Mouse (Mus musculus) yolk sac, embryonic 10.5 days (tissue): ENCODE measurements around the gene Gngt2.
A peak's percentile ranks its signal among the peaks of the same experiment; 100 is the strongest.
"Not testable (repeated sequence)": the region's sequence is repeated elsewhere in the genome, so short reads cannot be mapped to it uniquely, and the experiment has no call there.

Experiments used
- DNase-seq: peaks from one replicate; pipeline ENCODE4 v3.0.0-alpha.2; 2017; ENCODE audit warnings: low spot score

Gngt2 gene

DNA sequence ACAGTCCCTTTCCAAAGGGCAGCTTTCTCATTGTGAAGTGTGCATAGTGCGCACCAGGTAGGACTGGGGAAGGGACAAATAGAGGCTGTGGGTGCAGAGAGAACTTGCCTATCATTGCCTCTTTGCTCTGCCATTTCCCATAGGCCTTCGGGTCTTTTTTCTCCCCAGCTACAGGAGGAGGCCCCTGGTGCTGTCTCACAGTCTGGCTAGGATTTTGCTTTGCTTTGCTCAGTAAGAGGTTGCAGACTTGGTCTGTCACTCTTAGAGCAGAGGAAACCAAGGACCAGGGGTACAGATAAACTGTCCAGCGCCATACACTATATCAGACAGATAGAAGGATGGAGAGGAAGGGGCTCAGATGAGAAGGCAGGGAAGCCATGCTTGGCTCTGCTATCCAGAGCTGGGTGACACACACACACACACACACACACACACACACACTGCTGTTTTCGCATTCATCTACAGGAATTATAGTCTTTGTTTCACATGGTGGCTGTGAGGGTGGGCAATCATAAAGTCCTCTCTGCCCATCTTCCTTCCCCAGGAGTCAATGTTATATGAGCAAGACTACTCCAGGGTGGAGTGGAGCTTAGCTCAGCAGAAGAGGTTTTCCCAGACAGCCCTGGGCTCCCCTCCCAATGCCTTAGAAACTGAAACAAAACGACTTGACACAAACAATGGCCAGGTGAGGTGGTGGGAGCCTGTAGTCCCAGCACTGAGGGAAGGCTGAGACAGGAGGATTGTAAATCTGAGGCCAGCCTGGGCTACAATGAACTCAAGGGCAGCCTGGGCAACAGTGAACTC lies 3.9 kb downstream of the Gngt2 start:
- DNase-seq: no peak

DNA sequence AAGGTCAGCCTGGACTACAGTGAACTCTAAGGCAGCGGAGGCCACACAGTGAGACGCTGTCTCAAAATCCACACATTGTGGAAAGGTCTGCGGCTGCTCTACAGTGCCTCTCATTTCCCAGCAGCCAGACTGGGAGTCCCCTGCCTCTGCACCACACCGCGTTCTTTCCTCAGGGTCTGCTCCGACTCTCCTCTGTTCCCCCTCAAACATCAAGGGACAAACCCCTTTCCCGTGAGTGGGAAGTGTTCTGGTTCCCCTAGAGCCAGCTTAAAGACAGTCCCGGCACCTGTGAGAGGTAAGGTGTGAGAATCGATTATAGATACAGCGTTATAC lies 4.4 kb downstream of the Gngt2 start:
- no peak for DNase-seq

DNA sequence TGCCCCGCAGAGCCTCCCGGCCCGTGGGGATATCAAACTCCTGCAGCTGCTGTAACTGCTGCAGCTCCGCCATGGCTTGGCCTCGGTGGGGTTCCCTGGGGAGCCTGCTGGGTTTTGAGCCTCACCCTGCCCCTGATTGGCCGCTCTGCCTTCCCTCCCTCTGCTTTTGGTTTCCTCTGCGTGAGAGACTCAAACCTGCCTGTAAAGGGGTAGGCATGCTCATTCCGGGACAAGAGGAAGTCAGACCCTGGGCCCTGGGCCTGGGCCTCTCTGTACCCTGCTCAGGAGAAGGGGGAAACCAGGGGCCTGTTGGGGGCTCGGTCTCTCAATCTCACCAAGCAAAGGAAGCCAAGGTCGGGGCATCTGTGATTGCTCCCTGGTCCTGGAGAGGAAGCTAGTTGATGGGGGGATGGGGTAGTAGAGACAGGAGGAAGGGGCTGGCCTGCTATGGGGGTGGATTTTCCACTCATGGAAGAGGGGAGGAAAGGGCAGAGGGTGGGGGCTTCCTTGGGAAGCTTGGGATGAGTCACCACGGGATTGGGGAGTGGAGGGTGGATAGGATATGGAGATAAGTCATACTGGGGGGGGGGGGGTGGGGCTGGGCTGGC lies 5.2 kb downstream of the Gngt2 start, which contains the start of gene Abi3:
Gene Abi3 (minus strand): TSS at position 403 of the 608 bp plus-strand sequence.
- DNase-seq: no peak

DNA sequence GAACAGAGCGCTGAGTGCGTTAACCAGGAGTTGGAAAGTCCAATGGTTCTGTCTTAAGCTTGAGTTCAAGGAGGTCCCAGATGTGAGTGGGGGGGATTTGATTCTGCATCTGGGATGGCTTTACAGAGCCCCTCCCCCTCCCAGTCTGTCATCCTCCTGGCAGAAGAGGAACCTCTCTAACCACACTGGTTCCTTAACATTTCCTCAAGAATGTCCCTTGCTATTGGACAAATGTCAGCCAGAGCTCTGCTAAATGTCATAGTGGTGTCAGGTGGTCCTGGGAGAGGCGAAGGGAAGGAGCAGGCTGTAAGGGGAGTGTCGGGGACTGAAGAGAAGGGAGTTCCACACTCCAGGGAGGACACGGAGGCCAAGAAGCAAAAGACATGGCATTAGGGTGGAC lies 5.9 kb downstream of the Gngt2 start:
- no peak for DNase-seq

DNA sequence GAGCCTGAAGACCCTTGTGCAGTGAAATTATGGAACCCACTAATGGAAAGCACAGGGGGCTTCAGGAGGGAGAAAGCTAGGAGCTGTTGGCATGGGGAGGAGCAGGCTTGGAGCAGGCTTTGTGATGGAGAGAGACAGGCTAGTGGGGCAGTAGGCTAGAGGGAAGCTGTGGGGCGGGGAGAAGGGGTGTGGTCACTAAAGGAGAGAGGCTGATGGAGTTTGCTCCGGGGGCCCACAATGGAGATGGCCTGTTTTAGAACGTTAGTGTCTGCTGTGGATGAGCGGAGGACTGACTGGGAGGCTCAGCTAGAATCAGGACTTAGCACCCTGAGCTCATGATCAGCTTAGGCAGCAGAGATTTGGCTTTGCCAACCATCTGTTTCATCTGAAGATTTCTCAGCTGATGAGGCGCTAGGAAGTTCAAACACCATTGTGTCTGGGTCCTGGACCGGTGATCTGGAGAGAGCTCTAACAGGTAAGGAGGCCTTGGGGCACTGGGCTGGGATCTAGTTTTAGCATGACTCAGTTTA lies 6.5 kb downstream of the Gngt2 start:
- no peak for DNase-seq

DNA sequence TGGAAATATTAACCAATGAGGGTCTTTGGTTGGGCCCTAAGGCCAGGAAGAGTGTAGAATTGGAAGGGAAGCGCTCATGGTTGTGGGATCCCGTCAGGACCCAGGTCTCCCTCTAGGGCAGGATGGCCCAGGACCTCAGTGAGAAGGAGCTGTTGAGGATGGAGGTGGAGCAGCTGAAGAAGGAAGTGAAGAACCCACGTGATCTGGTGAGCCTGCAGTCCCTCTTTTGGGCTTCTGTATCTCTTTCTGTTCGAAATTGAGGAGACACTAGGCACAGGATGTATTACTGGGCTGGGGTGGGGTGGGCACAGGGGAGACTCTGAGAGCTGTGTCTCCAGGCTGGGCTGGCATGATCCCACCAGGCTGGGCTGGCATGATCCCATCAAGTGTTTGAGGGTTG lies 7.9 kb downstream of the Gngt2 start:
- no peak for DNase-seq

DNA sequence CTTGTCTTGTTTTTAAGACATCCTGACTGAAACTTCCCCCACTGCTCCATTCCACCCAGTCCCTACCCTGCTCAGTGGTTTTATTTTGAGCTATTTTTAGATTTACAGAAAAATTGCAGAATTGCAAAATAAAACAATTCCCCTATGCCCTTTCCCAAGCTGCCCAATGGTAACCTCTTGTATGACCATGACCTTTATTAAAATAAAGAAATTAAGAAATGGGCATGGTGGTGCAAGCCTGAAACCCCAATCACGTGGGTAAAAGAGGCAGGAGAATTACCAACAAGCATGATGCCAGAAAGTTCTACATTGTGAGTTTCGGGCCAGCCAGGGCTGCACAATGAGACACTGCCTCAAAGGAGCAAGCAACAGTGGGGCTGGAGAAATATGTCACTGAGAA lies 13.9 kb downstream of the Gngt2 start:
- DNase-seq: no peak

DNA sequence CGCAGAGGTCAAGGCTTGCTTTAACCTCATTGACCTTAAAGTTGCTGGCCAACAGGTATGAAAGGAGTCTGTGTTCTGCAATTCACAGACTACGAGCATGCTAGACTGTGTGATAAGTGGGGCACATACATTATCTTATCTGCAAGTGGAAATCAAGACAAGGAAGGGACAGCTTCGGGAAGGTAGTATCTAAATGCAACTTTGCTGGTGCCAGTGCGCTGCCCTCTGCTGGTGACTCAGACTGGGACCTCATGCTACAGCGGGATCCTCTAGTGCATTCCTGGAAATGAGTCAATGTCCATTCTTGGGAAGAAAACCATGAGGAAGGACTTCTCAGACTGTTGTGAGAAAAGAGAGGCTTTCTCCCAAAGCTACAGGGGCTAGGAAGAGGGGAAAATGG lies 16.7 kb downstream of the Gngt2 start:
- DNase-seq: no peak

DNA sequence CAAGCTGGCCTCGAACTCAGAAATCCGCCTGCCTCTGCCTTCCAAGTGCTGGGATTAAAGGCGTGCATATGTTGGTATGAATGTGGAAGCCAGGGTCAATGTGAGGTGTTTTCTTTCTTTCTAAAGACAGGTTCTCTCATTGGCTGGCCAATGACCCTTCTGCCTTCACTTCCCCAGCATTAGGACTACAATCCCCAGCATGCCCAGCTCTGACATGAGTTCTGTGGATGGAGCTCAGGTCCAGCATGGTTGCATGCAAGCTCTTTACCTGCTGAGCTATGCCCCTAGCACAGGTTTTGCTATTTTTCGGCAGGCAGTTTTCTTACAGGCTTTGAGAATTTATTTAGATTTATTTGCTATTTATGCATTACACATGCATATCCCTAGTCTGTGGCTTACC lies 20.3 kb downstream of the Gngt2 start:
- no peak for DNase-seq

DNA sequence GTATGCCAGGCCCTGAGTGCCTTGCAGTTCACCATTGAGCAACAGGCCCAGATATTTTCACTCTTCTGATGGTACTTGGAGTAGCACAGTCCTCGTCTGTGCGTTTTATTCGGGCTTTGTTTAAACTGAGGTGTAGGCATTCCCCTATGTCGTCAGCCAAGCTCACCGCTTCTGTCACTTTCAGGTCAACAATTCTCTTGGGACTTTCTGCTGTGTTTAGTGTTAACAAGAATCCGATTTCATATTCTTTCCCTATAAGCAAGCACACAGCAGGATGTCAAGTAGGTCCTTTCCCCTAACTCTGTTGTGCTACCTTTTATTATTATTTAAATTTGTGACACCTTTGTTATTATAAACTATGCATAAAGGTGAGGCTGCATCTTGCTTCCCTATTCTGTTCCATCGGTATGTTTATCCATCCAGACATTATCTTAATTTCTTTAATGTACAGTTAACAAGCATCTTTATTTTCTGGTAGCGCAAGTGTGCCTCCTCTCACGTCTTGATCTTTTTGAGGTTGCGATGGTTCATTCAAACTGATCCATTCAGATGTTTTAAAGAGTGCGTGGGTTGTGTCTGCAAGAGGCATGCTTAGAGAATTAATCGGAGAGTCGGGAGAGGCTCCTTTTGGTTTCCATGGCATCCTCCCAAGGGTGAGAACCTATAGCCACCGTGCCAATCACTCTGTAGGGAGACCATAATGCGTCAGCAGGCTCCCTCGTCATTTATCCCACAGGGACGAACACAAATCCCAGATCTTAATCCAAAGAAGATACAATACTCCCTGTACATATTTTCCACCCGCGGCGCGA lies 20.9 kb downstream of the Gngt2 start:
- DNase-seq: no peak

DNA sequence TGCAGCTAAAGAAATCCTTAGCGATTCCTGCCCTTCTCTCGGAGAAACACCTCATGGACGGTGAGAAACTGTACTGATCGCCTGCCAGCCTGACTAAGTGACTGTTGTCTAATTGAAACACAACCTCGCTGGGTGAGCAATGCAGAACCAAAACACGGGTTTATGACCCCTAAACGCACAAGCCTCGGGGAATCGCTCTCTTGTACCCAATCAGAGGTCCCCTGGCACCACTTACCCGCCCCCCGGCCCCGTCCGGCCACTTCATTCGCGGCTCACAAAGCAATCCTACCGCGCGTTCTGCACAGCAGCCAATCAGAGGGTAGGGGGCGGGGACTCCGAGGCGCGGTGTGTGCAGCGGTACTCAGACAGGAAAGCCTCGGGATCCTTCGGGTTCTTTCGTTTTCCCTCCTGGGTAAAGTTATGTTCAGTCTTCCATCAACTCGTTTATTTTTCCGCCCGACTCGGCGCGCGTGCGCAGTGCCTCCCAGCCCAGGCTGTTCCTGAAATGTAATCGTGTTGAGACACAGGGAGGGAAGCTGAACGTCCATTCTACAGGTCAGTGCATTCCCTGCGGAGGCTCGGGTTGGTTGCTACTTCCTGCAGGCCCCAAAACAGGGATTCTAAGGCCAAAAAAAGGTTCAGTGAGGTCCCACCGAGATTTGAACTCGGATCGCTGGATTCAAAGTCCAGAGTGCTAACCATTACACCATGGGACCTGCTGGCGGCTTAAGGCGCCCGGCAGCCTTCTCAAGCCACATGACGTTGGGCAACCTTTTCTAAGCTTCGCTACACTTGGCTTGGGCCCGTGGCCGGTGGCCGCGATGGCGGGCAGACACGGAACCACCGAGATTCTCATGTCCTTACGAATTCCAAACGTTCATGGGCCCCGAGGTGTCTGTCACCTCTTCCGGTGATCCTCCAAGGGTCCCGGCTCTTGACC lies 21.8 kb downstream of the Gngt2 start:
- DNase-seq: peak; percentile 99

DNA sequence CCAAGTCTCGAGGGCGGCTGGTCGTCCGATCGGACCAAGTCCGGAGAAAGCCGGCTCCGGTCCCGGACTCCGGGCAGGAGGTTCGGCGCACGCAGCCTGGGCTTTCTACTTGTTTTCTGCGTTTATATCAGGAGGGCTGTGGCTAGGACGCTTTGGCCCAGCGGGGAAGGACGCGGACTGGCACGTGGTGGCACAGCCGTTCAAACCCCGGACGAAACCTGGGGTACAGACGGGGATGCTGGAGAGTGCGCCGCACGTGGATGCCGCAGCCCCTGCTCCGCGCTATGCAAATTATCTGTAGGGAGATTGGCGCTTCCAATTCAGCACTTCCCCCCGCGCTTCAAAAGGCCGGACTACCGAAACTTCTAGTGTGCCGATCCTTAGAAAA lies 22.4 kb downstream of the Gngt2 start:
- peak; percentile 86 for DNase-seq

DNA sequence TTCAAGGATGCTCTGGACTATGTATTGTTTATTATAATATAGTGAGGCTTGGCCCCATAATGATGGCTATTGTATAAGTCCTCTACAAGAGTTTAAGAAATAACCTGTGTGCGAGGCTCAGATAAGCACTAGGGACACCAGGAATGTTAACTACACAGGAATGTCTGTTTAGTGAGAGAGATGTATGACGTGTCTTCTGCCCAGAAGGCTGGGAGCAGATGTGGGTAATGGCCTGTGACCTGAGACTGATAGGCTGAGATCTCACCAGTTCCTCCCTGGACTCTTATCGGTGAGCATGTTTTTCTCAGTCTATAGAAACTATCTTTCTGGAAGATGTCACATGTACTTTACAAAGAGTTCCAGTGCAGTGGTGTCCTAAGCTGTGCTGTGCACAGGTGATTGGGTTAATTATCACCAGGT lies 23.1 kb downstream of the Gngt2 start:
- DNase-seq: peak; percentile 55

DNA sequence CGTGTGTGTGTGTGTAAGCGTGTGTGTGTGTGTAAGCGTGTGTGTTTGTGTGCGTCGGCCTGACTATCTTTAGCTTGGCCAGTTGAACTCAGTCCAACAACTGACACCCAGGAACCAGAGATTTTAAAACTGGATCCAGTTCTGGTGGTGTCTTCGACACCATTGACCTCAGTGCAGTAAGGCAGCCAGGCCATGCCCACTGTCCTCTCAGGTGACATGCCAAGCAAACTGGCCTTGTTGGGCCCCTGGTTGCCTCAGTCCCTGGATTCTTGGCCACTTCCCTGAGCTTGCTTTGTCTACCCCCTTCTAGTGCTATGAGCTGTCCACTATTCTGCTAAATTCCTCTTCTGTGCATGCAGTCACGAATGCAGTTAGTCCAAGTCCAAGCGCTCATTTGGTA lies 24.4 kb downstream of the Gngt2 start:
- no peak for DNase-seq

DNA sequence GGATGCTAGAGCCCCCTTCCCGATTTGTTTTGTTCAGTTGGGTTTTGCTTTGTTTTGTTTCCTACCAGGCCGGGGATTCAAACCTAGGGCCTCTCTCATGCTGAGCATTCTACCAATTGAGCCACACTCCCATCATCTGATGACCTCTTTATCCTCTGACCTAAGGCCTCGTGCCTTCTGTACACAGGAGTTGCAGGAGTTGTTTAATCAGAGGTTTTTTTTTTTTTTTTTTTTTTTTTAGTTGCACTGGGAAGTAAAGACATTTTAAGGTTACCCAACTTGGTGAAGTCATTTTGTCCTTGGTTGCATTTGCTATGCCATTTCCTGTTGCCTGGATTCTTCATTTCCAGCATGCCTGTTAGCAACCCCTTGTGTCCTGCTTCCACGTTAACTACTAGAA lies 32.4 kb downstream of the Gngt2 start:
- no peak for DNase-seq

DNA sequence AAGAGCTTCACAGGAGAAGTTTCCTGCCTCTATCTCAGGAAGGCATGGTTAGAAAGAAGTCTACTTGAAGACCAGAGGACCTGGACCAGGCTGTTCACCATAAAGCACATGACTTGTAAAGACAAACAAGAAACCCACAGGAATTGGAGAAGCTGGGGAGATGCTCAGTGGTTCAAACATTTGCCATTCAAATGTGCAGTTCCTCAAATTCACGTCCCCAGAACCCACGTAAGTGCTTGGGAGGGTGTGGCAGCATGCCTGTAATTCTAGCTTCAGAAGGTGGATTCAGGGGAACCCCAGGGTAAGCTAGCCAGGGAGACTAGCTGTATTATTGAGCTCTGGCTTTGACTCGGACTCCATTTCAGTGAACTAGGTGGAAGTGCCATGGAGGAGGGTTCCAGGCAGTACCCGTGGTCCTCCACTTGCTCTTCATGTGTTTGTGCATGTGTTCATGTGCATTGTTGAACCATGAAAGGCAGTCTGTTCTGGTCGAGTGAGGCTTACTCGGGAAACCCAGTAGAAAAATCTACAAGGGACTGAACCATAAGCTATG lies 33.0 kb downstream of the Gngt2 start:
- no peak for DNase-seq

DNA sequence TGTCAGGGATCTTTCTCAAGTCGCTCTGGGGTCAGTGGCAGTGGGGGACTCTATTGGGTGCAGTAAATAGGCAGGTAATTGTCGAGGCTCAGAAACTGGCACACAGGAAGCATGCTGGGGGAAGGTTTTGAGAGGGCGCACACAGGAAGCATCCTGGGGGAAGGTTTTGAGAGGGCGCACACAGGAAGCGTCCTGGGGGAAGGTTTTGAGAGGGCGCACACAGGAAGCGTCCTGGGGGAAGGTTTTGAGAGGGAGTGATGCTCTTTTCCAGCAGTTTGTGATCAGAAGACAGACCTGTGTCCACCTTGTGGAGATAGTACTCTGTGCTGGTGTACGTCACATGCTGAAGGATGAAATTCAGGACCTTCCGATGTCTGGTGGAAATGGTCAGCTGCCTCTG lies 38.8 kb downstream of the Gngt2 start:
- no peak for DNase-seq

DNA sequence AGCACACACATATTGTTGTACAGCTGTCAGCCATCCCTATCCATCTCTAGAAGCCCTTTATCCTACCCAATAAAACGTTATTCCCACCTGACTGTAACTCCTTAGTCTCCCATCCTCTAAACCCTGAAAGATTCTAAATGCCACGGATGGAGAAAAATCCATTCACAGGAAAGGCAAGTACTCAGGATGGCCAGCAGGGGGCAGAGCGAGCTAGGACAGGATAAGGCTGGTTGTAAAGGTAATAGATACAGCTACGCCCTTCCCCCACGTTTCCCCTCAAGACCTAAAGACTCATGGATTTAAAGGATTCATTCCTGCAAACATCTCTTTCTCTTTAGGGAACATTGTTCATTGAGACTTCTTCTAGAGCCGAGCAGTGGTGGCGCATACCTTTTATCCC lies 39.3 kb downstream of the Gngt2 start:
- DNase-seq: peak; percentile 58

DNA sequence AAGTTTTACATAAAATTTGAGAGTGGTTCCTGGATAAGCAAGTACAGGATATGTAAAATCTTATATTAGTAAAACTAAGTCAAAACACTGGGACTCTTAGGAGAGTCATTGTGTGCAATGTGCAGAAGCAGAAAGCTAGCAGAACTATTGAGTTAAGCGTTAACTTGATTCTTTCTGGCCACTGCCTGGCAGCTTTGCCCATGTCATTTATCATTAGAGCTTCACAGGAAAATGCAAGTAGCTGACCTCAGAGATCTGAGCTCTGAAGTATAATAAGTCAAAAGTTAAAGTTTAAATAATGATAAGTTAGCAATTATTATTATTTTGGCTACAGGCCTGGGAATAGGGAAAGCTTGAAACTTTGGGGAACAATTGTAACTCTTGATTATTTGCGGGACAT lies 42.8 kb downstream of the Gngt2 start:
- not testable (repeated sequence) for DNase-seq

DNA sequence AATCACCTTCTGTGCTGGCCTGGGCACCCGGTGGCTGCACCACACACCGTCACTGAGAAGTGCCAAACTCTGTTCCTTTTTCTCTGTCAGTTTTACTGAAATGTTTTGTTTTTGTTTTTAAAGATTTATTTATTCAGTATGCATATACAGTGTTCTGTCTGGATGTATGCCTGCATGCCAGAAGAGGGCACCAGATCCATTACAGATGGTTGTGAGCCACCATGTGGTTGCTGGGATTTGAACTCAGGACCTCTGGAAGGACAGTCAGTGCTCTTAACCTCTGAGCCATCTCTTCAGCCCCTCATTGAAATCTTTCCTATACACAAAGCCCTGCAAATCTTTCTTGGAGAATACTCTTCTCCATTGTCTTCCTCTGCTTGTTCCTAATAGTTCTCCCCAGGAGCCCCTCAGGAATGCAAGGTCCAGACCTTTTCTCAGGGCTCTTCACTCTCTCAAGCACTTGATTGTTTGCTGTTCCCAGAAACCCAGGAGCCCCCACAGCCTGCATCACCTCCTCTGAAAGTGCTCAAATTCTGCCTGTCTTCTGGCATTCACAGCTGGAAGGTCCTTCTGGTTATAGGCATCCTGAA lies 53.5 kb downstream of the Gngt2 start:
- no peak for DNase-seq
